Mouse (Mus musculus): ENCODE data around the gene B3gnt7.
"Not testable (repeated sequence)": the region's sequence is repeated elsewhere in the genome, so short reads cannot be mapped to it uniquely, and the experiment has no call there.

Gene B3gnt7

DNA sequence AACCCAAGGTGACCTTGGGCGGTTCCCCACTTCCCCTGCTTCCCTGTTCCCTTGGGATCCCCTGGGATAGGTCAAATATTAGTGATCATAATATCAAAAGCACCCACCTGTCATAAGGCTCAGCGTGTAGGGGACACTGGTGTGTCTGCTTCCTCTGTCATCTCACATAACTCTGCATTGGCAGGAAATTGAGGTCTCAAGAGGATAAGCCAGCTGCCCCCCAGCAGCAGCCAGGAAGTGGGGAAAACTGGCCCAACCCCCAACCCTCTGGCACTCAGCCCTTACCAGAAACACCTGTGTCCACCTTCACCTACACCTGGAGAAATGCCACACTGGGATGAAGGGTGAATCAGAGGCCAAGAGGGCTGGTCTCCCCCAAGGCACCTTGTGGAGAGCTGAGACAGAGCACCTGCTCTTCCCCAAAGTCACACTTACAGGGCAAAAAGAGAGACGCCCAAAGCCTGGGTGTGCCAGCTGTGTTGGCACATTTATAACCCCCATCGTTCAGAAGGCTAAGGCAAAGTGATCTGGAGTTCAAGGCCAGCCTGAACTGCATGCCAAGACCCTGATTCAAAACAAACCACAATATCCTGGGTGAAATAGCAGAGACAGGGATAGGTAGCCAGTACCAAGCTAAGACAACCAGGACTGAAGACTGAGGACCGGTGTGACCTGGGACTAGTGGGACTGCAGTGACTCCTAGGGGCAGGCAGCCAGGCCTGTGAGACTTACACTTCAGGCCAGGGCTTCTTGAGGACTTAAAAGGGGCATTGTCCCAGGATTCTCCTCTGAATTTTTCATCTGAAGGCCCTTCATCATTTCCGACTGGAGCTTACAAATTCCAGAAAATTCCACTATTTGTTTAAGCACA is 1.2 kb upstream of the B3gnt7 start:
- DNase-seq (ENCODE audit: low read depth, low spot score) = no peak

DNA sequence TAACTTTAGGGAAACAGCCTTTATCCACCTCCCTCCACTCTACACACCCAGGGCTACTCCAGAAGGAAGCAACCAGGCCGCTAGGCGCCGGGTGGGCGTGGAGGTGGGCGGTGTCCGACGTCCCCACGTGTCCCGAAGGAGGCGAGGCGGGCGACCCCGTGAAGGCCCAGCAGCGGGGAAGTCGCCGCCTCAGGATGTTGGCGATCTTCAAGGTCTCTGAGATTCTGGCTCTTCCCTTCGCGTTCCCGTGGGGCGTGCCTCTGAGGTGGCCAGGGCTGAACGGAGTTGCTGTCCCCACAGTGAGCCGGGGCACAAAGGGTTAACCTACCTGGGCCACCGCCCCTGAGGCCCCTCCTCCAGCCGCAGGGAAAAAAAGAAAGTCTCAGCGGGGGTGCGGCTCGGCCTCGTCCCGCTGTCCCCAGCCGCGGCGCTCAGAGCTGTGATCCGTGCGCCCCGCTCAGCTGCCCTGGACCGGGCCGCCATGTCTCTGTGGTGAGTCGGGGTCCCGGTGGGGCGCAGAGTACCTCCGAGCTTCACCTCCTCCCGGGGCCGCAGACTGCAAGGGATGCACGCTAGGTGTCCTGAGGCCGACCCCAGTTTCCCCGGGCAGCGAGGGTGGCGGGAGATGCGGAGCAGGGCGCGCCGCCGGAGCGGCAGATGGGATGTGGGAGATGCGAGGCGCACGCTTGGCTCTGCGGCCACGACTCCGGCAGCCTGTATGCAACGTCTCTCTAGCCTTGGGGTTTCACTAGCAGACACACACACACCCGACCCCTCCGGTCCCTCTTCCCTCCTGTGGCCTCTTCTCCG is 636 bp downstream of the B3gnt7 start:
- peak; percentile 20 for DNase-seq (ENCODE audit: low read depth, low spot score)

DNA sequence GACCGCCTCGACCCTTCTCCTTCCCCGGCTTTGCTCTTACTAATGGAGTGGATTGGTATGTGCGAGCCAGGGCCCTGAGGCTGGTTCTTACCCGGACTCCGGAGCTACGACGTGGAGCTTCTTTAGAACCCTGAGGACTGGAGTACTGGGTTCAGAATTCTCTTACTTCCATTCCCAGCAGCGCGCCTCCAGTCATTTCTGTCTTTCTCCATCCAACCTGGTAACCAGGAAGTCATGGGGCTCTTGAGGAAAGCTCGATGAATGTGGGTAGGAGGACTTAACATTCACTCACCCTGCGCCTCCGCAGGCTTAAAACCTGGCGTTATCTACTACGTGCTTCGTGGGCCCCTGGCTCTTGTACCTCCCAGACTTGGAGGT is 1.2 kb downstream of the B3gnt7 start:
- peak; percentile 12 for DNase-seq (ENCODE audit: low read depth, low spot score)

DNA sequence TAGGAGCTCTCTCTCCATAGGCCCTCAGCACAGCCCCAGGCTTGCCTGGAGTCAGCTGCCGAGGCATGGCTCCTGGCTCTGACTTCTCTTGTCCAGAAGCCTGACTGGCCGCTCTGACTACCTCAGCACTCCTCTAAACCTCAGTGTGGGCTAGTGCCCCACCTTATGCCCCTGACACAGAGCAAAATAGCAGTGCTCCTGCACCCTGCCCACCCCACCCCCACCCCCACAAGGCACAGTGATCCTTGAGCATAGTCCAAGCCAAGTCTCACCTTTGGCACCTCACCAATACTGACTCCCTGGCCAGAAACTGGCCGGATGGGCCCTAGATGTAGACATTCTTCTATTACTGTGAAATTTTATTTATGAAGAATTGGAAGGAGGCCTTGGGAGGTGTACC is 4.1 kb downstream of the B3gnt7 start:
- no peak for DNase-seq (ENCODE audit: low read depth, low spot score)

DNA sequence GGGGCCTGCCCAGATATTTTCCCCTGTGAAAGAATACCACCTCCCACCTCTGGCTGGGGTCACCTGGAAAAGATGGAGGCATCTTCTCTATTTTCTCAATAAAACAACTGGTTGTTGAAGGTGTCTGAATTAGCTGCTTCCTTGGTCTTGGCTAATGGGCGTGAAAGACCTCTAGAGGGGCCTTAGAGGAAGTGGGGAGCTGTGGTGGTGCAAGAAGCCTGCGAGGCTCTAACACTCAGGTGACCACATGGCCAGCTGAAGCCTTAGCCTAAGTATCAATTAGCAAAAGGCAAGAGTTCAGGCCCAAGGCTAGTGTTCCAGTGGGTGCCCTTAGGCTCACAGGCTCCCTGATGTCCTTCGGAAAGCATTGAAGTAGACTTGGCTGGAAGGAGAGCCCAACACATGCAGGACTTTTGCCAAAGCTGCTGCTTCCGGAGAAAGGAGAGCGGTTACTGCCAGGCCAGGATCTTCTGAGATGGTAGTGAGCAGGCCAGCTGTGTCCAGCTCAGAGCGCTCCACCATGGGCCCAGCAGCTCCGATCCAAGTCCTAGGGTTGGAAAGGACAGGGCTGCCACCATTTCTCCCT is 4.6 kb downstream of the B3gnt7 start:
- DNase-seq (ENCODE audit: low read depth, low spot score) = no peak

DNA sequence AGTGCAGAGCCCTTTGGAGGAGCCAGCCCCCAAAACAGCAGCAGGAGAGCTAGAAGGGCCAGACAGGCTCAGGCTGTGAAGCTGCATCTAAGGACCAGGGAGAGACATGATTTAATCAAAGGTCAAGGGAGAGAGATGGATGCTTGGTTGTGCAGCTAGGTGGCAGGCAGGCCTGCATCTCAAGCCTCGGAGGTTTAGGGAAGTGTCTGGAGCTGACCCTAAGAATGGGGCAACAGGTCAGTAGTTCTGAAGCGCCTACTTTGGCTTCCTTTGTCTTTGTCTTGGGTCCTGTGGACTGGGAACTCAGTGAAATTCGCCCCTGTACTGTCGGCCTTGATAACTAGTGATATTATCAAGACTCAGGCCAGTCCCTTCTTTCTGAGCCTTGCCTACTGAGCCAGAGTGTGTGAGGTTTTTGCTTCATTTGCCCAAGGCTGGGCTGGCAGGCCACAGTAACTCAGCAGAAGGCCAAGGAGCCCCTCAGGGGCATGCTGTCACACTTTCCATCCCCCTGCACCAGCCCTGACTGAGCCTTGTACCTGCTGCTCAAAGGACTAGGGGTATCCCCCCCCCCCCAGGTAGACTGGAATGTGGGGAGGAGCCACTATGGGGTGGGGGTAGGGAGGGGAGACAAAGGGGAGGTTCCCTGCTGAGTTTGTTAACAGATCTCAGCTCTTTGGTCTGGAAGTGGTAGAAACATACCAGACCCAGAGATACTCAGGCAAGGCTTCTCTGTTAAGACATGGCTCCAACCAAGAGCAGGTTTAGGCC is 5.4 kb downstream of the B3gnt7 start:
- no peak for DNase-seq (ENCODE audit: low read depth, low spot score)

DNA sequence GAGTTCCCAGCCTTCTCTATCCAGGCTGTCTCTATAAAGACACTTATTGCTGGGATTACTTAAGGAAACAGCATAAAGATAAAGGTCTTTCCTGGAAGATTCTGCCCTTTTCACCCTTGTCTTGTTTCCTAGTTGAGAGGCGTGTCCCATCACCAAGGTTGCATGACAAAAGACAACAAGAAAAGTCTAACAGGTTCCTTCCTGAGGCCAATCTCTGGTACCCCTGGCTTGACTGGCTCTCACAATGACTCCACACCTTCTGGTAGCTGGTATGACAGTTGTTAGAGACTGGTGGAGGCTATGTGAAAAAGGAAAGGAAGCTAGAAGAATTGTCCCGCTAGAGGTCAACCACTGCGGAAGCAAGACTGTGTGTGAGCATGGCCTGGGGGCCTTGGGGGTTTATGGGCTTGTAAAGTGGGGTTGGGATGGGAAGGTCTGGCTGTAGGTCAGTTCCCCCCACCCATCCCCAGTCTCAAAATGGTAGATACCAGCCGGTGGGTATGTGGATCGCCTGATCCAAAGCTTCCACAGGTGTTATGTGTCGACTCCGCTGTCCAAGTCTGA is 6.7 kb downstream of the B3gnt7 start:
- DNase-seq (ENCODE audit: low read depth, low spot score) = no peak

DNA sequence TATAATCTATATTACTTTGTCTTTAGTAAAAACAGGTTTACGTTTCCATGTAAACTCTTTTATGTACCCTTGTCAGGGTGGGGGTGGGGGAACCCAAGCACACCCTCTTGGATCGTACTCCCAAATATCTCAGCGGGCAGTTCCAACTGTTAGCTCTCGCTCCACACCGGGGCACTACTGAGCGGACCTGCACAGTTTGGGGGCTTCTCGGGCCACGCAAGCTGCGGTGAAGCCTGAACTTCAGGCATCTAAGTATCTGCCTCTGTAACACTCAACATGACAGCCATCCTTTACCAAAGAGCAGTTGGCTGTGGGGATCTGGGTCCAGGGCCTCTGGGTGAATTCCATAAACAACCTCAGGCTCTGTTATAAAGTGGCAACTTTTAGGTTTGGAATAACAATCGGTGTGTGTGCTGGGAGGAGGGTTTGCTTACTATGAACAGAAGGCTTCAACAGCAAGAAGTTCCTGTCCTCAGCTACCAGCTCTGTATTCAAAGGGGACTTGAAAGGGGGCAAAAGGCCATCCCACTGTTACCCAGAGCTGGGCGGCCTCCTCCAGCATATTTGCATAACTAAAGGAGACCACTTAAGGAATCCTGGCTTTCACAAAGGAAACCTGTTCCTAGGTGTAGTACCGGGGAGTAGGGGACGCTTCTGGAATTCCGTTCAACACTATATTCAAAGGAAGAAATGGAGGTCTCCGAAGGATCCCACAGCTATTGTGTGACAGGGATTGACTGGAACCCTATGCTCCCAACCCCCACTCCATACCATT is 8.1 kb downstream of the B3gnt7 start:
- no peak for DNase-seq (ENCODE audit: low read depth, low spot score)

DNA sequence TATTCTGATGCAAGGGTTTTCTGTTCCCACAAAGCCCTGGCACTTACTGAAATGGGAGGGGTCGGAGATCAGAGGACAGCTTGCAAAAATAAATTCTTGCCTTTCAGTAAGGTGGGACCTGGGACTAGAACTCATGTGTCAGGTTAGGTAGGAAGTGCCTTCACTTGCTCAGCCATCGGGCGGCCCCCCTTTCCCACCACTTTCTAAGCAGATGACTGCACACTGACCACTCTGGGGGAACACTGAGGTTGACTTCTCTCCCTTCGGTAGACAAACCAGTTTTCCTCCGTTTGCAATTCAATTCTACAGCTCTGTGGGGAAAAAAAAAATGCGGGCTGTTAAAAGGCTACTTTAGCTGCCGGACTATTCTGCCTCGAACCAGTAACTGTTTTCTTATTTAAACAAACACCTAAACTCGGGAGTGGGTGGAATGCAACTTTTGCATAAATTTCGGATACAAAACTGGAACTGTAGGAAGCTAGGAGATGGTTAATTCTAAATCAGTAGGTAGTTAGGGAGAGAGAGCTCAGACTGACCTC is 8.9 kb downstream of the B3gnt7 start:
- no peak for DNase-seq (ENCODE audit: low read depth, low spot score)

DNA sequence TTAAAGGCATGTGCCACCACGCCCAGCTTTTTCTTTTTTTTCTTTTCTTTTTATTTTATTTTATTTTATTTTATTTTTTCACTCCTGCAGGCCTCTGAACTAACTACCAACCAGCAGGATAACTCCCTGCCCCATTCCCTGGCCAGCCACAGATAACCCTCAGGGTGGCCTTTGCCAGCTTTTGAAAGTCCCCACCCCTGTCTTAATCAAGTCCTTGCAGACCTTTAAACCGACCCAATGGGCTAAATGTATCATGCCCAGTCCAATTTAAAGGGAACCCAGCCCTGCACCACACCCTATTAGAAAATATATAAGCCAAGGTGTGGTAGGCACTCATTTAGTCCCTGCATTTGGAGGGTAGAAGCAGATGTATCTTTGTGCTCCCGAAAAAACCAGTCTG is 9.6 kb downstream of the B3gnt7 start:
- DNase-seq (ENCODE audit: low read depth, low spot score) = no peak

DNA sequence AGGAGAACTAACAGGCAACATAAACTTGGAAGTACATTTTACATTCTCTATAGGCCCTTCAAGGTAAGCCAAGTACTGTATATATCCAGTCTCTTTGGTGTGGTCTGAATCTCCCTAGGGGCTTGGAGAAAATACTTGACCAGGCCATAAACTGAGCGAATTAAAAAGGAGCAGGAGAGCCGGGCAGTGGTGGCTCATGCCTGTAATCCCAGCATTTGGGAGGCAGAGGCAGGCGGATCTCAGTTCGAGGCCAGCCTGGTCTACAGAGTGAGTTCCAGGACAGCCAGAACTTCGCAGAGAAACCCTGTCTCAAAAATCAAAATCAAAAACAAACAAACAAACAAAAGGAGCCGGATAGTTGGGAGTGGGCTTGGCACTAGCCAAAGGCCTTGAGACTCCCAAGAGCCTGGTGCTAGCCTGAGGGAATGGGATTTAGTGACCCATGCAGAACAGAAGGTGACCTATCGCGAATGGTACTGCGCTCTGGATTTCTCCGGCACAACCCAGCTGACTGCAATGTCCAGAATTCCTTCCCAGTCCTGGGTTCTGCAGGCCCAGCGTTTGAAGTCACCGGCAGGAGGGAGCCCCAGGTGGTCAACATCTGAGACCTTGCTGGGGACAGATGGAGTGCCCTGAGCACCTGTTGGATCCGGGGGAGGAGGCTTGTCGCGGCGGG is 10.6 kb downstream of the B3gnt7 start:
- no peak for DNase-seq (ENCODE audit: low read depth, low spot score)

DNA sequence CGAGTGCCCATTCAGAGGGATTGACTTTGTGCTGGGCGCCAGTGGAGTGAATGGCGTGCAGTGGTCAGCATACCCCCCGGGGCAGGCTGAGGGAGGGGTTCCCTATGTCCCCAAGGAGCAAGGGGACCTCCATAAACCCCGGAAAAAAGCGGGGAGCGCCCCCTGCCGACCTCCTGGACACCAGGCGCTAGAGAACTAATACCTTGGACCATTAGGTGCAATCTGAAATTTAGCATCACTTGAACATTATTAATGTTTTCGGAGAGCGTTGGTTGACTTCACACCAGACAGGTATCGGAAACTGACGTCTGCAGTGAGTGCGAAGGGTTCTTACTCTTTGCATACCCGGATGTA is 11.1 kb downstream of the B3gnt7 start:
- DNase-seq (ENCODE audit: low read depth, low spot score) = no peak

DNA sequence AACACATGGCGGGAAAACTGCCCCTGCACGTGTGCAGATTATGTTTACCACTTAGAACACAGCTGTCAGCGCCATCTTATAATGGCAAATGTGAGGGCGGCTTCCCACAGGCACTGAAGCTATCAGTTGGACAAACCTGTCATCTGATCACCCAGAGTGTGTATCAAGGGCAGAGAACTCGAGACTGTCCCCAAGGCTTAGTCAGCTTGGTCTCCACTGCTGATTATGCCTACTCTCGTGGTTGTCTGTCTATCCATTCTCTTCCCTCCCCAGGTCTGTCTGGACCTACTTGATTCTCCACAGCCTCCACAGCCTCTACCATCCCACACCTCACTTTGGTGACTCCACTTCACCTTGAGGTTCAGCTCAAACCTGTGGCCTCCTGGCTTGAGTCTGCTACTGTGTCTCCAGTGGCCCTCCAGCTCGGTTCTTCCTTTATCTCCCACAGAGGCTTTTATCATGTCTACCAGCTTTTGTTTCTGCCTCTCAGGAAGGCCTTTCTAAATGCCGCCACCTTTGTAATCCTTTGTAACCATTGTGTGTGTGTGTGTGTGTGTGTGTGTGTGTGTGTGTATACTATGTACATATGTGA is 18.3 kb downstream of the B3gnt7 start:
- no peak for DNase-seq (ENCODE audit: low read depth, low spot score)

DNA sequence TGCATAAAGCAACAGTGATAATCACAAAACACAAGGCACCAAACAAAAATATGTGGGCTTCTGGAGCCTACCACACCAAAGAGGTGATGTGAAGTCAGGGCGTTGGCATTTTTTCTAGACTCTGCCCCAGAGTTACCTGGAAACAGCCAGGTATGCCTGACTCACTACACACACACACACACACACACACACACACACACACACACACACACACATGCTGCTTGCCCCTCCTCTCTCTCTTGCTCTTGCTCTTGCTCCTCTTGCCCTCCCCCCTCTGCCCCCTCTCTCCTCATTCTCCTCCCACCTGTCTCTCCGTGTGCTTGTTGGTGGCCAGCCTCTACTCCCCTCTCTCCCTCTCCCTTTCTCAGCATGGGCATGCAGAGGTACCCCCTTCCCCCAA is 33.7 kb downstream of the B3gnt7 start:
- no peak for DNase-seq (ENCODE audit: low read depth, low spot score)

DNA sequence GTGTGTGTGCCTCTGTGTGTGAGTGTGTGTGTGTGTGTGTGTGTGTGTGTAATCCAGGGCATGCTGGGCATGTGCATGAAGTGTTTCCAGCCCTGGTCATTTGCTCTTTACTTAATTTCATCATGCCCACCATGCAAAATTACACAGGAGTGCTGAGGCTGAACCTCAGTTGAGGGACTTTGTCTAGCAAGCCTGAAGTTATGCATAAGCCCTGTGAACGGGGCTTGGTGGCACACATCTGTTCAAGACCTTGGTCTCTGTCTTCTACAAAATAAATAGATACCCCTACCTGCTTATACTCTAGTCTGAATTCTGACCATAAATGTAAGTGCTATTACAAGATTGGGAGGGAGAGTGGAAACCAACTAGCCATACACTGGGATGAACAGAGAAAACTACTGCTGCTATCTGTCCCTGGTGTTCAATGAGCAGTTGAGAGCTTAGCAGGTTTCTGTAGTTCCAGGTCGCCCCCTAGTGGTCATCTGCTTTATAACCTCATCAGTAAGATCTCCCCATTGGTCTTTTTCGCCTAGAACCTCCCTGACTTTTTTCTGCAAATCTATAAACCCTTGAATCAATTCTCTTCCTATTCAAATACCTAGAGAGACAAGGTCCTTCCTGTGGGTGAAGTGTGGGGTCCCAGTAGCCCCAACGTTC is 36.7 kb downstream of the B3gnt7 start:
- peak; percentile 64 for DNase-seq (ENCODE audit: low read depth, low spot score)

DNA sequence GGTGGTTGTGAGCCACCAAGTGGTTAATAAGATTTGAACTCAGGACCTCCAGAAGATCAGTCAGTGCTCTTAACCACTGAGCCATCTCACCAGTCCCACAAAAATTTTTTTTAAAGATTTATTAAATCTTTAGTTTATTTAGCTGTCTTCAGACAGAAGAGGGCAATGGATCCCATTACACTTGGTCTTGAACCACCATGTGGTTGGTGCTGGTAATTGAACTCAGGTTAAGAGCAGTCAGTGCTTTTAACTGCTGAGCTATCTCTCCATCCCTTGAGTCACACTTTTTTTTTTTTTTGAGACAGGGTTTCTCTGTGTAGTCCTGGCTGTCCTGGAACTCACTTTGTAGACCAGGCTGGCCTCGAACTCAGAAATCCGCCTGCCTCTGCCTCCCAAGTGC is 38.5 kb downstream of the B3gnt7 start:
- DNase-seq (ENCODE audit: low read depth, low spot score) = not testable (repeated sequence)

DNA sequence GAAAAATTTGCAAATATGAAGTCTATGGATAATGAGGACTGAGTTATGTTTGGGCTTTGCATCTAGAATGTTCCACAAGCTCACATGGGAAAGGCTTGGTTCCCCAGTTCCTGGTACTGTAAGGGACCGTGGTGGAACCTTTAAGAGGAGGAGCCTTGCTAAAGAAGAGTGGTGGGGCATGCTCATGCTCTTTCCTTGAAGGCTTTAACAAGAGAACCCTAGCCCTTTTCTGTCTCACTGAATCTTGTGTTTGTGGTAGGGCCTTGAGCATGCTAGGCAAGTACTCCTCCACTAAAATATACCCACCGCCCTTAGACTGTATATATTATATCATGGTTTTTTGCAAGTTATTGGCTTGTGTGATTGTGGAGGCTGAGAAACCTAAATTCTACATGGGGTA is 39.7 kb downstream of the B3gnt7 start:
- no peak for DNase-seq (ENCODE audit: low read depth, low spot score)

DNA sequence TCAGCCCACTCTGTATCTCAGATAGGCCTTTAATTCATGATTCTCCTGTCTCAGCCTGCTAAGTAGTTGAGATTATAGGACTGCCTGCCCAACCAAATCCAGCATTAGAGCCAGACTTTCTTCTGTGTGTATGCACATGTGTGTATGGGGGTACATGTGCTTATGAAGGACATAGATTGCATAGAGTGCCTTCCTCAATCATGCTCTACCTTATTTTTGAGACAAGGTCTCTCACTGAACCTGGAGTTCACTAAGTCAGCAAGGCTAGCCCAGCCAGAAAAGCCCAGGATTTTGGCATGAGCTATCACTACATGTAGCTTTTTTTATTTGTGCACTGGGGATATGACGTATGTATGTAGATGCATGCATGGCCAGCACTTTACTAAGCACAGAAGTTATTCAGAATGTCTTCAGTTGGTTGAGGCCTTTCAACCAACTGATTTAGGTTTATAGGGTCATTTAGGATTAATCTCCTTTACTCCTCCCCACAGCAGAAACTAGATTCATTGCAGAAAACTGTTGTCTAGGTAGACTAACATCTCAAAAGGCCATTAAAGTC is 40.5 kb downstream of the B3gnt7 start:
- no peak for DNase-seq (ENCODE audit: low read depth, low spot score)
